ENCODE assay signal across 18 mouse cellular contexts in the genomic region with DNA sequence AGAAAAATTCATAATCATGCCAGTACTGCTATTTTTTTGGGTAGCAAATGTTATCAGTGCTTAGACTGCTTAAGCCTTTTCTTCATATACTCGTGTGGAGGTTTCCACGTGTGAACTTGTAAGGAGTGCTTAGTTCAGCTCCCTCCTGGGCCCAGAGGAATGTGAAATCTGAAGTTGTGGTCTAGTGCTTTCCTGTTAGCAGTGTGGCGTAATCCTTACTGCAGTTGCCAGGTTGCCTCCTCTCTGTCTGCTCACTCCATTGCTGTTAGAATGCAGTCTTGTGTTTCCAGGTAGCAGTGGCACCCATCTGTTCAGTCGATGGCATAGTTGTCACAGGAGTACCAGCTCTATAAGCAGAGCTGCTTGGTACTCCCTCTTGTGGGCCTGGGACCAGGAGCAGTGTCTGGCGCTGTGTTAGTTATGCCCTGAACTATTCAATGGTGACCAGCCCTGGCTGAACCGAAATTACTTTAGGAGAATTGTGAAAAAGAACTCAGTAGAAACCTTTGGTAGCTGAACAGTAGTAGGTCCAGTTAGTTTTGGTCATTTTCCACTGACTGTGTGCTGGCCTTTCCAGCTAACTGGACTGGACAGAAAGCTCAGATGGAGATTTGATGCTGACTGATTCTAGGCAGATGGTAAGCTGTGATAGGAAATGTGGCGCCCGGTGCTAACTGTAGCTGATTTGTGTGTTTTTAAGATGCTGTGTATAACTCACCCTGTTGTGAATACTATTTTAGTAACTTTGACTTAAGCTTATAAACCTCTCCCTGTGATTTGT. TPM values are rescaled to one million over a fixed set of nuclear protein-coding genes. Genes with fewer than 3 reads are reported as not detected.
A peak's percentile ranks its signal among the peaks of the same experiment; 100 is the strongest.
DNase-seq lines count a peak whose midpoint lies in the region; ATAC-seq and TF ChIP-seq lines count a peak whose summit lies in the region.
"Had no signal": no experiment of that assay in that cellular context is flagged by ENCODE, and none has a peak within 500 bp of the region (broad histone marks: within the 10 kb centered on the region; RNA-seq: fewer than 3 reads in every experiment).

No protein-coding gene starts in this region.

- peak; percentile 41 for DNase-seq in heart, adult 11 months
- DNase-seq in heart, postnatal 36 days, result no peak
- peak; percentile 78 for DNase-seq in lung, postnatal 0 days (ENCODE audit: low spot score)
- DNase-seq in lung, postnatal 10 days, result no peak
- DNase-seq in retina, embryonic 14.5 days (ENCODE audit: low spot score), result no peak
- DNase-seq in thymus, adult 2 months, result no peak
- DNase-seq: adrenal gland, adult 8-10 months; B cell, adult 2 months; gastrocnemius, adult 2 months; kidney, postnatal 36 days; lung, embryonic 14.5 days; midbrain, embryonic 14.5 days had no signal

- no peak overlapping the region for H3K4me2 ChIP-seq in lung, postnatal 0 days (replicated peaks; ENCODE audit: low read depth, low read length)
- H3K4me2 ChIP-seq: embryonic facial prominence, embryonic 13.5 days; intestine, embryonic 15.5 days; limb, embryonic 13.5 days; lung, embryonic 14.5 days had no signal

- H3K4me1 ChIP-seq in lung, postnatal 0 days (ENCODE audit: insufficient read depth, low read depth, low read length), result no peaks in the 10 kb centered on the region
- peaks cover 4% of the 10 kb centered on the region for H3K4me1 ChIP-seq in cortical plate, adult 2 months (ENCODE audit: control insufficient read depth, insufficient read depth, low read length)
- H3K4me1 ChIP-seq in thymus, adult 2 months (replicated peaks; ENCODE audit: control insufficient read depth, insufficient read depth, low read length), result no peaks in the 10 kb centered on the region
- H3K4me1 ChIP-seq: embryonic facial prominence, embryonic 13.5 days; intestine, embryonic 15.5 days; limb, embryonic 13.5 days had no signal

- H3K27me3 ChIP-seq in lung, postnatal 0 days (replicated peaks; ENCODE audit: insufficient read depth, low read length), result no peaks in the 10 kb centered on the region
- no peaks in the 10 kb centered on the region for H3K27me3 ChIP-seq in thymus, adult 2 months (ENCODE audit: control insufficient read depth, insufficient read depth, low read length)
- H3K27me3 ChIP-seq: embryonic facial prominence, embryonic 13.5 days; intestine, embryonic 15.5 days; limb, embryonic 13.5 days had no signal

- H3K9me3 ChIP-seq in lung, postnatal 0 days (ENCODE audit: low read length), result no peaks in the 10 kb centered on the region
- H3K9me3 ChIP-seq: embryonic facial prominence, embryonic 13.5 days; heart, embryonic 10.5 days; intestine, embryonic 15.5 days; limb, embryonic 13.5 days had no signal

- no peak for TF ChIP-seq POLR2A in cortical plate, adult 2 months (IDR thresholded peaks at IDR 0.05; ENCODE audit: extremely low read depth, insufficient read depth, low read length)
- no peak for TF ChIP-seq POLR2A in thymus, adult 2 months (IDR thresholded peaks at IDR 0.05; ENCODE audit: control insufficient read depth, extremely low read depth, insufficient read depth, low read length, poor library complexity)

- peak; percentile 35; the same call in 1 of the 2 replicates for TF ChIP-seq CTCF in lung, postnatal 0 days (IDR thresholded peaks at IDR 0.05)
- peak; percentile 22; the same call in 1 of the 2 replicates for TF ChIP-seq CTCF in cortical plate, adult 2 months (IDR thresholded peaks at IDR 0.05; ENCODE audit: extremely low read depth, insufficient read depth, low read length)
- TF ChIP-seq CTCF in thymus, adult 2 months (IDR thresholded peaks at IDR 0.05; ENCODE audit: borderline replicate concordance, control insufficient read depth, extremely low read depth, insufficient read depth, low read length, poor library complexity), result no peak

- no peak overlapping the region for H3K4me3 ChIP-seq in lung, postnatal 0 days (ENCODE audit: low read depth, low read length)
- no peak overlapping the region for H3K4me3 ChIP-seq in cortical plate, adult 2 months (ENCODE audit: insufficient read depth, low read length)
- no peak overlapping the region for H3K4me3 ChIP-seq in thymus, adult 2 months (ENCODE audit: control insufficient read depth, insufficient read depth, low read length)
- H3K4me3 ChIP-seq: embryonic facial prominence, embryonic 13.5 days; gastrocnemius, adult 2 months; heart, embryonic 10.5 days; intestine, embryonic 15.5 days; limb, embryonic 13.5 days had no signal

- no peak overlapping the region for H3K27ac ChIP-seq in lung, postnatal 0 days (ENCODE audit: low read length)
- peak overlapping the region; percentile 49; the same call in 1 of the 2 replicates for H3K27ac ChIP-seq in cortical plate, adult 2 months (ENCODE audit: insufficient read depth, low read length)
- H3K27ac ChIP-seq in thymus, adult 2 months (ENCODE audit: control insufficient read depth, insufficient read depth, low read length), result no peak overlapping the region
- H3K27ac ChIP-seq: embryonic facial prominence, embryonic 13.5 days; gastrocnemius, adult 2 months; heart, embryonic 10.5 days; intestine, embryonic 15.5 days; limb, embryonic 13.5 days had no signal

- intact Hi-C loops in heart, postnatal 36 days (cut with DNase I), result no loop called here

- ATAC-seq in lung, postnatal 0 days, result peak; percentile 89
- ATAC-seq in CD4-positive, CD25-positive, alpha-beta regulatory T cell, adult 4 months, result no peak
- ATAC-seq: intestine, embryonic 15.5 days had no signal

- 73% methylated on average over 8 of the region's 8 CpGs for WGBS in lung, postnatal 0 days
- 81% methylated on average over 8 of the region's 8 CpGs for WGBS in thymus, adult 2 months

- H3K9ac ChIP-seq in lung, postnatal 0 days (replicated peaks; ENCODE audit: low read depth), result no peak overlapping the region
- H3K9ac ChIP-seq: embryonic facial prominence, embryonic 13.5 days; intestine, embryonic 15.5 days; limb, embryonic 13.5 days; lung, embryonic 14.5 days had no signal

- no peak for TF ChIP-seq EP300 in lung, postnatal 0 days (IDR thresholded peaks at IDR 0.05)

- peaks cover 33% of the 10 kb centered on the region; the same call in 1 of the 2 replicates for H3K36me3 ChIP-seq in lung, postnatal 0 days (ENCODE audit: insufficient read depth, low read length)
- peaks cover 53% of the 10 kb centered on the region for H3K36me3 ChIP-seq in thymus, adult 2 months (ENCODE audit: control insufficient read depth, insufficient read depth, low read length)

RNA-seq across cellular contexts. Expression of a gene that starts 29.7 kb away (rescaled TPM):
- 1 to 10 TPM; 7.5 to 9.7 TPM for total RNA-seq in heart, postnatal 36 days (2021)
- polyA plus RNA-seq in lung, postnatal 0 days (2015; fragmentation: Nextera tagmentation; extraction: Ambion mirVana), result 52.1 and 75.2 TPM in 2 replicates
- polyA plus RNA-seq in cortical plate, adult 2 months (2012; rRNA removed), result 103 and 106 TPM in 2 replicates
- 217 TPM in 2 replicates for polyA plus RNA-seq in thymus, adult 2 months (2012; rRNA removed)
- polyA plus RNA-seq in CD4-positive, CD25-positive, alpha-beta regulatory T cell, adult 4 months (2017; shearing (Covaris generic)), result 10 to 100 TPM; 45.6 to 83.5 TPM

RNA-seq across cellular contexts. Expression of a gene that starts 33.8 kb away (rescaled TPM):
- 100 to 1,000 TPM; 128 to 131 TPM for total RNA-seq in heart, postnatal 36 days (2021)
- 135 and 145 TPM in 2 replicates for polyA plus RNA-seq in lung, postnatal 0 days (2015; fragmentation: Nextera tagmentation; extraction: Ambion mirVana)
- 375 and 376 TPM in 2 replicates for polyA plus RNA-seq in cortical plate, adult 2 months (2012; rRNA removed)
- 219 and 224 TPM in 2 replicates for polyA plus RNA-seq in thymus, adult 2 months (2012; rRNA removed)
- polyA plus RNA-seq in CD4-positive, CD25-positive, alpha-beta regulatory T cell, adult 4 months (2017; shearing (Covaris generic)), result 100 to 1,000 TPM; 117 to 179 TPM

RNA-seq across cellular contexts. Expression of a gene that starts 52.7 kb away (rescaled TPM):
- total RNA-seq in heart, postnatal 36 days (2021), result 10 to 100 TPM; 14.1 to 14.3 TPM
- polyA plus RNA-seq in lung, postnatal 0 days (2015; fragmentation: Nextera tagmentation; extraction: Ambion mirVana), result 11.1 and 11.6 TPM in 2 replicates
- polyA plus RNA-seq in cortical plate, adult 2 months (2012; rRNA removed), result 15.5 and 16.6 TPM in 2 replicates
- 18.4 and 19.5 TPM in 2 replicates for polyA plus RNA-seq in thymus, adult 2 months (2012; rRNA removed)
- polyA plus RNA-seq in CD4-positive, CD25-positive, alpha-beta regulatory T cell, adult 4 months (2017; shearing (Covaris generic)), result 10 to 100 TPM; 28.1 to 31.6 TPM

RNA-seq across cellular contexts. Expression of a gene that starts 52.9 kb away (rescaled TPM):
- total RNA-seq in heart, postnatal 36 days (2021), result under 1 TPM; 0.73 to 0.78 TPM
- 3.5 and 5.1 TPM in 2 replicates for polyA plus RNA-seq in lung, postnatal 0 days (2015; fragmentation: Nextera tagmentation; extraction: Ambion mirVana)
- polyA plus RNA-seq in cortical plate, adult 2 months (2012; rRNA removed), result 3.2 and 4.1 TPM in 2 replicates
- 3.6 and 4.2 TPM in 2 replicates for polyA plus RNA-seq in thymus, adult 2 months (2012; rRNA removed)
- polyA plus RNA-seq in CD4-positive, CD25-positive, alpha-beta regulatory T cell, adult 4 months (2017; shearing (Covaris generic)), result 1 to 10 TPM; 3.0 to 6.4 TPM

Comparison
In these comparisons a context has a peak if more than half of its experiments do, and no peak if none do; other contexts are left out.
1. DNase-seq: peak in heart, adult 11 months (single experiment) and lung, postnatal 0 days (single experiment); none in heart, postnatal 36 days (0 of 2), lung, postnatal 10 days (single experiment), retina, embryonic 14.5 days (single experiment) and thymus, adult 2 months (single experiment).